Mouse (Mus musculus) G1E (cell line): ENCODE measurements around the gene Tob1. TPM values are rescaled to one million over a fixed set of nuclear protein-coding genes. Genes with fewer than 3 reads are reported as not detected.

Experiments
- ATAC-seq: 2 replicates; pipeline ENCODE4 v1.8.0; 2016; ENCODE audit warnings: mild to moderate bottlenecking; ENCODE audit not compliant: insufficient number of reproducible peaks, poor library complexity, low FRiP score, severe bottlenecking; ENCODE audit errors: extremely low read depth
- DNase-seq: peaks from one replicate; pipeline ENCODE4 v3.0.0; 2012; ENCODE audit warnings: low spot score
- H3K27me3 ChIP-seq: 2 replicates; pipeline ENCODE4 v1.6.1; 2012; ENCODE audit warnings: mild to moderate bottlenecking, low read length, inconsistent platforms; ENCODE audit not compliant: insufficient read depth
- H3K36me3 ChIP-seq: replicated peaks from 2 replicates; pipeline ENCODE3; 2012; ENCODE audit warnings: mild to moderate bottlenecking, inconsistent platforms
- H3K4me1 ChIP-seq: 2 replicates; pipeline ENCODE4 v1.6.1; 2012; ENCODE audit warnings: low read depth, low read length, inconsistent platforms, mixed read lengths; ENCODE audit not compliant: insufficient read depth
- H3K4me3 ChIP-seq: 2 replicates; pipeline ENCODE4 v1.5.1; 2012; ENCODE audit warnings: low read depth, mild to moderate bottlenecking, inconsistent platforms, low read length, moderate library complexity, mixed read lengths
- H3K9me3 ChIP-seq: replicated peaks from 2 replicates; pipeline ENCODE4 v1.6.1; 2012; ENCODE audit warnings: inconsistent platforms
- CTCF ChIP-seq: IDR thresholded peaks from 2 replicates; pipeline ENCODE4 v1.5.1; 2012; ENCODE audit warnings: low read depth, low read length, inconsistent platforms, mixed read lengths
- GATA1 ChIP-seq: IDR thresholded peaks from 2 replicates; pipeline ENCODE4 v1.6.1; 2012; ENCODE audit warnings: borderline replicate concordance, low read length, inconsistent platforms, mixed read lengths
- GATA2 ChIP-seq: IDR thresholded peaks from 2 replicates; pipeline ENCODE4 v1.6.1; 2012; ENCODE audit warnings: low read depth, low read length, inconsistent platforms, borderline replicate concordance
- POLR2AphosphoS5 ChIP-seq: IDR thresholded peaks from 2 replicates; pipeline ENCODE4 v1.6.1; 2012; ENCODE audit warnings: low read depth, low read length, inconsistent platforms; ENCODE audit not compliant: insufficient replicate concordance
- TAL1 ChIP-seq: conservative IDR thresholded peaks from 2 replicates; pipeline ENCODE4 v1.6.1; 2012; ENCODE audit warnings: low read depth, low read length, inconsistent platforms, mixed read lengths
- polyA plus RNA-seq: library from polyadenylated mRNA; stranded (reverse); fragments of >175 nt; gene quantifications from 2 replicates; pipeline ENCODE4 v1.2.3, GENCODE M21; 2012
- total RNA-seq, 2 experiments: library from RNA; stranded (forward) in 1 of 2; stranded (reverse) in 1 of 2; fragments of 200-1000 nt in 1 of 2; fragments of >200 nt in 1 of 2; fragmentation: Nextera tagmentation in 1 of 2; gene quantifications; 2 replicates each; pipeline ENCODE4 v1.2.3; 2014 to 2017

Tob1 gene
- total and polyA plus RNA-seq, 3 experiments, result 9.9 to 28.6 (median 11.1) TPM

GRCm38 (mm10) chr11:94221257-94221656 lies 10.0 kb downstream of the Tob1 start:
- peaks cover 6% of the 10 kb centered on the region for H3K4me1 ChIP-seq
- H3K27me3 ChIP-seq, result peaks cover 33% of the 10 kb centered on the region
- H3K4me3 ChIP-seq, result no peak overlapping the region
- H3K36me3 ChIP-seq, result no peaks in the 10 kb centered on the region
- DNase-seq (no peak), ATAC-seq (no peak)
- TF ChIP-seq POLR2AphosphoS5 (no peak), CTCF (no peak), GATA2 (no peak), TAL1 (no peak), GATA1 (no peak)
- H3K9me3 ChIP-seq, result no peaks in the 10 kb centered on the region

- no peaks in the 10 kb centered on the region for H3K36me3 ChIP-seq
- no peak for TF ChIP-seq TAL1
- ATAC-seq, result no peak
- H3K4me3 ChIP-seq, result no peak overlapping the region
- peaks cover 10% of the 10 kb centered on the region for H3K4me1 ChIP-seq
- peaks cover 45% of the 10 kb centered on the region for H3K27me3 ChIP-seq
- DNase-seq, result no peak
- no peaks in the 10 kb centered on the region for H3K9me3 ChIP-seq
Measured at GRCm38 (mm10) chr11:94223531-94223930, 12.3 kb downstream of the Tob1 start.

GRCm38 (mm10) chr11:94225985-94226384 lies 14.7 kb downstream of the Tob1 start:
- Histone ChIP-seq H3K36me3 (no peaks in the 10 kb centered on the region), H3K27me3 (peaks cover 50% of the 10 kb centered on the region), H3K4me3 (no peak overlapping the region), H3K9me3 (no peaks in the 10 kb centered on the region), H3K4me1 (peaks cover 22% of the 10 kb centered on the region)
- DNase-seq, result no peak
- TF ChIP-seq GATA1, result no peak
- no peak for TF ChIP-seq GATA2
- no peak for TF ChIP-seq TAL1
- no peak for TF ChIP-seq CTCF
- no peak for TF ChIP-seq POLR2AphosphoS5
- no peak for ATAC-seq

DNA sequence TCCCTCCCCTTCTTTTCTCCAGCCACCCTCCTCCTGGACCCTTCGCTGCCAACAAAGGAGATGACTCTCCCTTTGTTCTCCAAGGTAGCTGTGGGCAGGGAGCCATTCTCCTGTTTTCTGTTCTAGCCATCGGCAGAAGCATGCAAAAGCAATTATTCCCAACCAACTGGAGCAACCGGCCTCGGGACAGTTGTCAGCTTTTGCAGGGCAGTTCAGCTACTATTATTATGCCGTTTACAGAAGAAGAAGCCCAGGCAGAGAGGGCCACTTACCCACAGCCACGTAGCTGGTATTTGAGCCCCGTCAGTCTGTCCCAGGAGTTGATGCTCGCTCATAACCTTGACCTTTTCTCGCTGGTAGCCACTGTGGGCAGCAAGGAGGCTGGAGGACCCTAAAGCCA lies 17.2 kb downstream of the Tob1 start:
- peaks cover 25% of the 10 kb centered on the region for H3K4me1 ChIP-seq
- no peaks in the 10 kb centered on the region for H3K9me3 ChIP-seq

GRCm38 (mm10) chr11:94229207-94229960 lies 18.1 kb downstream of the Tob1 start:
- peaks cover 31% of the 10 kb centered on the region for H3K4me1 ChIP-seq
- no peaks in the 10 kb centered on the region for H3K9me3 ChIP-seq
- ATAC-seq, result no peak
- H3K36me3 ChIP-seq, result no peaks in the 10 kb centered on the region
- TF ChIP-seq GATA1 (no peak), TAL1 (no peak), CTCF (no peak), GATA2 (no peak), POLR2AphosphoS5 (no peak)
- H3K27me3 ChIP-seq, result peaks cover 63% of the 10 kb centered on the region
- no peak for DNase-seq
- H3K4me3 ChIP-seq, result no peak overlapping the region

More for the DNA sequence above, 17.2 kb downstream of the Tob1 start:
- ATAC-seq (no peak), DNase-seq (no peak)
- no peak for TF ChIP-seq CTCF
- no peak overlapping the region for H3K4me3 ChIP-seq
- H3K36me3 ChIP-seq, result no peaks in the 10 kb centered on the region
- H3K27me3 ChIP-seq, result peaks cover 60% of the 10 kb centered on the region

- Histone ChIP-seq H3K4me1 (peaks cover 36% of the 10 kb centered on the region), H3K4me3 (no peak overlapping the region), H3K9me3 (no peaks in the 10 kb centered on the region), H3K36me3 (no peaks in the 10 kb centered on the region), H3K27me3 (peaks cover 66% of the 10 kb centered on the region)
- no peak for ATAC-seq
- no peak for DNase-seq
- TF ChIP-seq TAL1 (no peak), CTCF (no peak), POLR2AphosphoS5 (no peak), GATA1 (no peak), GATA2 (no peak)
Measured at GRCm38 (mm10) chr11:94230244-94230643, 19.0 kb downstream of the Tob1 start.
